Mouse (Mus musculus): ENCODE results near the gene Prcc. TPM values are rescaled to one million over a fixed set of nuclear protein-coding genes. Genes with fewer than 3 reads are reported as not detected.

The Prcc gene
- polyA plus RNA-seq, 1 experiment from 2014 or later = 14.7 TPM

GRCm38 (mm10) chr3:87818226-87818625 is 67.2 kb downstream of the Prcc start:
- Histone ChIP-seq H3K27ac (ENCODE audit: low read depth) (no peak overlapping the region), H3K4me2 (ENCODE audit: low read length) (no peak overlapping the region), H3K4me1 (replicated peaks; ENCODE audit: control insufficient read depth, insufficient read depth, low read length) (no peaks in the 10 kb centered on the region), H3K9ac (ENCODE audit: low read length) (no peak overlapping the region), H3K9me3 (ENCODE audit: control insufficient read depth, low read length) (no peaks in the 10 kb centered on the region), H3K27me3 (replicated peaks; ENCODE audit: control insufficient read depth, insufficient read depth, low read length) (peaks cover 4% of the 10 kb centered on the region; the same call in 1 of the 2 replicates), H3K36me3 (ENCODE audit: control insufficient read depth, insufficient read depth, low read length) (no peaks in the 10 kb centered on the region), H3K4me3 (ENCODE audit: low read depth, low read length) (no peak overlapping the region)
- 59% methylated on average over 12 of the region's 12 CpGs for WGBS
- DNase-seq (ENCODE audit: low spot score) (no peak), ATAC-seq (replicated peaks; ENCODE audit: low FRiP score, low TSS enrichment, low read depth) (no peak)

- Histone ChIP-seq H3K4me1 (replicated peaks; ENCODE audit: control insufficient read depth, insufficient read depth, low read length) (no peaks in the 10 kb centered on the region), H3K9ac (ENCODE audit: low read length) (no peak overlapping the region)
- 4% methylated on average over 12 of the region's 12 CpGs for WGBS
Measured at GRCm38 (mm10) chr3:87816646-87817093, 68.7 kb downstream of the Prcc start.

GRCm38 (mm10) chr3:87816166-87816565 is 69.2 kb downstream of the Prcc start:
- 56% methylated on average over 6 of the region's 6 CpGs for WGBS
- no peak overlapping the region for H3K4me2 ChIP-seq (ENCODE audit: low read length)

More at GRCm38 (mm10) chr3:87816646-87817093, 68.7 kb downstream of the Prcc start:
- DNase-seq (ENCODE audit: low spot score) (peak; percentile 89), ATAC-seq (replicated peaks; ENCODE audit: low FRiP score, low TSS enrichment, low read depth) (peak; percentile 58; the same call in 1 of the 2 replicates)
- Histone ChIP-seq H3K36me3 (ENCODE audit: control insufficient read depth, insufficient read depth, low read length) (no peaks in the 10 kb centered on the region), H3K4me2 (ENCODE audit: low read length) (peak overlapping the region; percentile 10; the same call in 1 of the 2 replicates), H3K4me3 (ENCODE audit: low read depth, low read length) (peak overlapping the region; percentile 2; the same call in 1 of the 2 replicates), H3K27ac (ENCODE audit: low read depth) (no peak overlapping the region), H3K9me3 (ENCODE audit: control insufficient read depth, low read length) (no peaks in the 10 kb centered on the region), H3K27me3 (replicated peaks; ENCODE audit: control insufficient read depth, insufficient read depth, low read length) (peaks cover 9% of the 10 kb centered on the region)

GRCm38 (mm10) chr3:87812873-87813272 is 72.5 kb downstream of the Prcc start:
- Histone ChIP-seq H3K9me3 (ENCODE audit: control insufficient read depth, low read length) (no peaks in the 10 kb centered on the region), H3K4me2 (ENCODE audit: low read length) (no peak overlapping the region), H3K4me1 (replicated peaks; ENCODE audit: control insufficient read depth, insufficient read depth, low read length) (no peaks in the 10 kb centered on the region), H3K27ac (ENCODE audit: low read depth) (no peak overlapping the region), H3K36me3 (ENCODE audit: control insufficient read depth, insufficient read depth, low read length) (no peaks in the 10 kb centered on the region), H3K4me3 (ENCODE audit: low read depth, low read length) (no peak overlapping the region), H3K27me3 (replicated peaks; ENCODE audit: control insufficient read depth, insufficient read depth, low read length) (peaks cover 47% of the 10 kb centered on the region), H3K9ac (ENCODE audit: low read length) (no peak overlapping the region)
- no peak for DNase-seq (ENCODE audit: low spot score)
- ATAC-seq (replicated peaks; ENCODE audit: low FRiP score, low TSS enrichment, low read depth) = no peak
- 54% methylated on average over 10 of the region's 10 CpGs for WGBS

More at GRCm38 (mm10) chr3:87816166-87816565, 69.2 kb downstream of the Prcc start:
- H3K4me1 ChIP-seq (replicated peaks; ENCODE audit: control insufficient read depth, insufficient read depth, low read length) = no peaks in the 10 kb centered on the region
- no peaks in the 10 kb centered on the region for H3K36me3 ChIP-seq (ENCODE audit: control insufficient read depth, insufficient read depth, low read length)
- H3K27me3 ChIP-seq (replicated peaks; ENCODE audit: control insufficient read depth, insufficient read depth, low read length) = peaks cover 14% of the 10 kb centered on the region
- DNase-seq (ENCODE audit: low spot score) = no peak
- no peak overlapping the region for H3K27ac ChIP-seq (ENCODE audit: low read depth)
- no peak for ATAC-seq (replicated peaks; ENCODE audit: low FRiP score, low TSS enrichment, low read depth)
- H3K4me3 ChIP-seq (ENCODE audit: low read depth, low read length) = no peak overlapping the region
- no peaks in the 10 kb centered on the region for H3K9me3 ChIP-seq (ENCODE audit: control insufficient read depth, low read length)
- no peak overlapping the region for H3K9ac ChIP-seq (ENCODE audit: low read length)

- 83% methylated on average over 4 of the region's 4 CpGs for WGBS
- H3K27me3 ChIP-seq (replicated peaks; ENCODE audit: control insufficient read depth, insufficient read depth, low read length) = peaks cover 51% of the 10 kb centered on the region
- DNase-seq (ENCODE audit: low spot score) = no peak
Measured at GRCm38 (mm10) chr3:87812413-87812812, 73.0 kb downstream of the Prcc start.

GRCm38 (mm10) chr3:87811297-87811696 is 74.1 kb downstream of the Prcc start:
- no peak overlapping the region for H3K4me2 ChIP-seq (ENCODE audit: low read length)
- H3K27ac ChIP-seq (ENCODE audit: low read depth) = no peak overlapping the region
- ATAC-seq (replicated peaks; ENCODE audit: low FRiP score, low TSS enrichment, low read depth) = no peak
- H3K36me3 ChIP-seq (ENCODE audit: control insufficient read depth, insufficient read depth, low read length) = no peaks in the 10 kb centered on the region
- H3K27me3 ChIP-seq (replicated peaks; ENCODE audit: control insufficient read depth, insufficient read depth, low read length) = peaks cover 56% of the 10 kb centered on the region
- DNase-seq (ENCODE audit: low spot score) = no peak
- no peaks in the 10 kb centered on the region for H3K9me3 ChIP-seq (ENCODE audit: control insufficient read depth, low read length)
- 85% methylated on average over 8 of the region's 8 CpGs for WGBS
- no peak overlapping the region for H3K9ac ChIP-seq (ENCODE audit: low read length)
- H3K4me3 ChIP-seq (ENCODE audit: low read depth, low read length) = no peak overlapping the region
- no peaks in the 10 kb centered on the region for H3K4me1 ChIP-seq (replicated peaks; ENCODE audit: control insufficient read depth, insufficient read depth, low read length)

More at GRCm38 (mm10) chr3:87812413-87812812, 73.0 kb downstream of the Prcc start:
- Histone ChIP-seq H3K4me1 (replicated peaks; ENCODE audit: control insufficient read depth, insufficient read depth, low read length) (no peaks in the 10 kb centered on the region), H3K27ac (ENCODE audit: low read depth) (no peak overlapping the region), H3K4me3 (ENCODE audit: low read depth, low read length) (no peak overlapping the region), H3K9ac (ENCODE audit: low read length) (no peak overlapping the region), H3K9me3 (ENCODE audit: control insufficient read depth, low read length) (no peaks in the 10 kb centered on the region), H3K4me2 (ENCODE audit: low read length) (no peak overlapping the region), H3K36me3 (ENCODE audit: control insufficient read depth, insufficient read depth, low read length) (no peaks in the 10 kb centered on the region)
- ATAC-seq (replicated peaks; ENCODE audit: low FRiP score, low TSS enrichment, low read depth) = no peak

- Histone ChIP-seq H3K9me3 (ENCODE audit: control insufficient read depth, low read length) (no peaks in the 10 kb centered on the region), H3K27ac (ENCODE audit: low read depth) (no peak overlapping the region), H3K27me3 (replicated peaks; ENCODE audit: control insufficient read depth, insufficient read depth, low read length) (peaks cover 72% of the 10 kb centered on the region), H3K4me2 (ENCODE audit: low read length) (peak overlapping the region; percentile 33), H3K4me1 (replicated peaks; ENCODE audit: control insufficient read depth, insufficient read depth, low read length) (no peaks in the 10 kb centered on the region), H3K9ac (ENCODE audit: low read length) (no peak overlapping the region), H3K36me3 (ENCODE audit: control insufficient read depth, insufficient read depth, low read length) (no peaks in the 10 kb centered on the region), H3K4me3 (ENCODE audit: low read depth, low read length) (peak overlapping the region; percentile 15; the same call in 1 of the 2 replicates)
- DNase-seq (ENCODE audit: low spot score) (no peak), ATAC-seq (replicated peaks; ENCODE audit: low FRiP score, low TSS enrichment, low read depth) (peak; percentile 75)
- WGBS = 3% methylated on average over 28 of the region's 28 CpGs
Measured at GRCm38 (mm10) chr3:87809322-87809962, 76.0 kb downstream of the Prcc start.
